In genomic region chr1:52799772-52800171, GRCm38 (mm10) we compare ENCODE assay signal across 10 mouse cellular contexts. TPM values are rescaled to one million over a fixed set of nuclear protein-coding genes. Genes with fewer than 3 reads are reported as not detected.
DNase-seq lines count a peak whose midpoint lies in the region; ATAC-seq lines count a peak whose summit lies in the region.
"Had no signal": no experiment of that assay in that cellular context is flagged by ENCODE, and none has a peak within 500 bp of the region (broad histone marks: within the 10 kb centered on the region; RNA-seq: fewer than 3 reads in every experiment).

No protein-coding gene starts in this region.

- intact Hi-C loops in heart, postnatal 10 days (cut with DNase I): no loop called here

- H3K9ac ChIP-seq in heart, embryonic 12.5 days: no peak overlapping the region
- no peak overlapping the region for H3K9ac ChIP-seq in lung, embryonic 15.5 days
- H3K9ac ChIP-seq in stomach, embryonic 14.5 days (replicated peaks; ENCODE audit: low read depth, low read length): no peak overlapping the region
- H3K9ac ChIP-seq in forebrain, embryonic 15.5 days (replicated peaks): no peak overlapping the region
- H3K9ac ChIP-seq: forebrain, embryonic 13.5 days had no signal

- ATAC-seq in heart, embryonic 12.5 days (ENCODE audit: insufficient number of reproducible peaks, low FRiP score): no peak
- ATAC-seq in lung, embryonic 15.5 days (ENCODE audit: borderline replicate concordance, extremely low read depth, low FRiP score, low TSS enrichment): no peak
- no peak for ATAC-seq in stomach, embryonic 14.5 days (ENCODE audit: insufficient number of reproducible peaks, insufficient read depth, low FRiP score, low read depth)
- no peak for ATAC-seq in forebrain, embryonic 15.5 days (replicated peaks)
- ATAC-seq: forebrain, embryonic 13.5 days had no signal

- peak overlapping the region; percentile 40 for H3K4me2 ChIP-seq in heart, embryonic 12.5 days
- no peak overlapping the region for H3K4me2 ChIP-seq in lung, embryonic 15.5 days
- H3K4me2 ChIP-seq in stomach, embryonic 14.5 days (replicated peaks; ENCODE audit: low read depth, low read length): no peak overlapping the region
- no peak overlapping the region for H3K4me2 ChIP-seq in forebrain, embryonic 15.5 days (replicated peaks)
- H3K4me2 ChIP-seq: forebrain, embryonic 13.5 days had no signal

- no peaks in the 10 kb centered on the region for H3K27me3 ChIP-seq in heart, embryonic 12.5 days (replicated peaks)
- H3K27me3 ChIP-seq in lung, embryonic 15.5 days: no peaks in the 10 kb centered on the region
- no peaks in the 10 kb centered on the region for H3K27me3 ChIP-seq in stomach, embryonic 14.5 days (ENCODE audit: control insufficient read depth, insufficient read depth, low read length)
- H3K27me3 ChIP-seq in forebrain, embryonic 15.5 days: no peaks in the 10 kb centered on the region
- H3K27me3 ChIP-seq: forebrain, embryonic 13.5 days had no signal

- peaks cover 5% of the 10 kb centered on the region; the same call in 1 of the 2 replicates for H3K36me3 ChIP-seq in heart, embryonic 12.5 days
- no peaks in the 10 kb centered on the region for H3K36me3 ChIP-seq in lung, embryonic 15.5 days
- H3K36me3 ChIP-seq in stomach, embryonic 14.5 days (ENCODE audit: control insufficient read depth, insufficient read depth, low read length): no peaks in the 10 kb centered on the region; the same call in 1 of the 2 replicates
- H3K36me3 ChIP-seq in forebrain, embryonic 15.5 days: no peaks in the 10 kb centered on the region
- H3K36me3 ChIP-seq: G1E had no signal

- WGBS in heart, embryonic 12.5 days: 30% methylated on average over 5 of the region's 5 CpGs
- WGBS in lung, embryonic 15.5 days: 43% methylated on average over 5 of the region's 5 CpGs
- WGBS in stomach, embryonic 14.5 days: 49% methylated on average over 5 of the region's 5 CpGs
- WGBS in forebrain, embryonic 15.5 days: 72% methylated on average over 5 of the region's 5 CpGs

- peak overlapping the region; percentile 25; the same call in 1 of the 2 replicates for H3K27ac ChIP-seq in heart, embryonic 12.5 days (ENCODE audit: poor library complexity, severe bottlenecking)
- 0 out of 2 replicates have a peak overlapping the region, but pooled peaks have one; percentile 9 for H3K27ac ChIP-seq in lung, embryonic 15.5 days
- peak overlapping the region; percentile 15; the same call in 1 of the 2 replicates for H3K27ac ChIP-seq in brown adipose tissue, adult 24 weeks (replicated peaks; ENCODE audit: low read depth, low read length)
- peak overlapping the region; percentile 44; the same call in 1 of the 2 replicates for H3K27ac ChIP-seq in stomach, embryonic 14.5 days (ENCODE audit: low read length)
- H3K27ac ChIP-seq in forebrain, embryonic 15.5 days (replicated peaks): no peak overlapping the region
- H3K27ac ChIP-seq: forebrain, embryonic 13.5 days had no signal

- no peak for DNase-seq in heart, postnatal 10 days
- DNase-seq in lung, postnatal 36 days: no peak
- no peak for DNase-seq in left cerebral cortex, adult 8-10 months (ENCODE audit: low spot score in 2 of 2)

- peaks cover 30% of the 10 kb centered on the region for H3K4me1 ChIP-seq in heart, embryonic 12.5 days (replicated peaks)
- 0 out of 2 replicates have a peak, but pooled peaks cover 5% of the 10 kb centered on the region for H3K4me1 ChIP-seq in lung, embryonic 15.5 days
- H3K4me1 ChIP-seq in brown adipose tissue, adult 24 weeks (ENCODE audit: control insufficient read depth, insufficient read depth, insufficient read length, low read length): peaks cover 12% of the 10 kb centered on the region
- peaks cover 6% of the 10 kb centered on the region; the same call in 1 of the 2 replicates for H3K4me1 ChIP-seq in stomach, embryonic 14.5 days (ENCODE audit: control insufficient read depth, insufficient read depth, low read length)
- no peaks in the 10 kb centered on the region for H3K4me1 ChIP-seq in forebrain, embryonic 15.5 days

- no peaks in the 10 kb centered on the region for H3K9me3 ChIP-seq in heart, embryonic 12.5 days (replicated peaks)
- H3K9me3 ChIP-seq in lung, embryonic 15.5 days: no peaks in the 10 kb centered on the region
- H3K9me3 ChIP-seq in stomach, embryonic 14.5 days (ENCODE audit: control insufficient read depth, low read depth, low read length): no peaks in the 10 kb centered on the region
- no peaks in the 10 kb centered on the region for H3K9me3 ChIP-seq in forebrain, embryonic 15.5 days
- H3K9me3 ChIP-seq: forebrain, embryonic 13.5 days; G1E had no signal

- H3K4me3 ChIP-seq in heart, embryonic 12.5 days: no peak overlapping the region
- H3K4me3 ChIP-seq in lung, embryonic 15.5 days: no peak overlapping the region
- no peak overlapping the region for H3K4me3 ChIP-seq in brown adipose tissue, adult 24 weeks (ENCODE audit: insufficient read depth, low read depth, low read length)
- H3K4me3 ChIP-seq in stomach, embryonic 14.5 days (ENCODE audit: low read depth, low read length): no peak overlapping the region
- no peak overlapping the region for H3K4me3 ChIP-seq in forebrain, embryonic 15.5 days
- H3K4me3 ChIP-seq: forebrain, embryonic 13.5 days had no signal

RNA-seq across cellular contexts. Expression of gene Inpp1, which starts 17.7 kb away (rescaled TPM):
- polyA plus RNA-seq in heart, embryonic 12.5 days (2016; fragmentation: Nextera tagmentation; extraction: Ambion mirVana): 17.1 and 17.7 TPM in 2 replicates
- total RNA-seq in heart, postnatal 10 days (2021): 10 to 100 TPM; 23.0 to 25.8 TPM
- 15.6 and 16.1 TPM in 2 replicates for polyA plus RNA-seq in lung, embryonic 15.5 days (2015; fragmentation: Nextera tagmentation; extraction: Ambion mirVana)
- 8.8 and 9.1 TPM in 2 replicates for polyA plus RNA-seq in brown adipose tissue, adult 24 weeks (2012; ENCODE audit: insufficient read depth, insufficient read length, missing spikeins)
- polyA plus RNA-seq in stomach, embryonic 14.5 days (2014; fragmentation: Nextera tagmentation; extraction: Ambion mirVana): 12.8 and 15.6 TPM in 2 replicates
- 20.0 and 24.3 TPM in 2 replicates for polyA plus RNA-seq in forebrain, embryonic 15.5 days (2015; fragmentation: Nextera tagmentation; extraction: Ambion mirVana)
- 10 to 100 TPM; 33.6 to 39.4 (median 38.0) TPM for total RNA-seq in left cerebral cortex, adult 8-10 months (2022)
- polyA plus RNA-seq: G1E had no signal

RNA-seq across cellular contexts. Expression of gene Hibch, which starts 45.0 kb away (rescaled TPM):
- polyA plus RNA-seq in heart, embryonic 12.5 days (2016; fragmentation: Nextera tagmentation; extraction: Ambion mirVana): 28.2 and 31.9 TPM in 2 replicates
- total RNA-seq in heart, postnatal 10 days (2021): 10 to 100 TPM; 62.1 to 63.6 TPM
- 18.1 and 19.5 TPM in 2 replicates for polyA plus RNA-seq in lung, embryonic 15.5 days (2015; fragmentation: Nextera tagmentation; extraction: Ambion mirVana)
- polyA plus RNA-seq in brown adipose tissue, adult 24 weeks (2012; ENCODE audit: insufficient read depth, insufficient read length, missing spikeins): 379 and 385 TPM in 2 replicates
- 22.7 and 24.1 TPM in 2 replicates for polyA plus RNA-seq in stomach, embryonic 14.5 days (2014; fragmentation: Nextera tagmentation; extraction: Ambion mirVana)
- polyA plus RNA-seq in forebrain, embryonic 15.5 days (2015; fragmentation: Nextera tagmentation; extraction: Ambion mirVana): 21.4 and 21.7 TPM in 2 replicates
- 10 to 100 TPM; 17.4 to 20.5 (median 18.5) TPM for total RNA-seq in left cerebral cortex, adult 8-10 months (2022)

Comparison
In these comparisons a context has a peak if more than half of its experiments do, and no peak if none do; other contexts are left out.
1. RNA of gene Hibch, which starts 45.0 kb away (polyA plus RNA-seq): 379 to 385 TPM in brown adipose tissue, adult 24 weeks; 28.2 to 31.9 TPM in heart, embryonic 12.5 days, 22.7 to 24.1 TPM in stomach, embryonic 14.5 days, 21.4 to 21.7 TPM in forebrain, embryonic 15.5 days and 18.1 to 19.5 TPM in lung, embryonic 15.5 days; every median in the first group is over 10 times any median in the second.